Mouse (Mus musculus) G1E (cell line): ENCODE results near the gene Tsacc.

Experiments used
- CTCF ChIP-seq: IDR thresholded peaks from 2 replicates; pipeline ENCODE4 v1.5.1; 2012; ENCODE audit warnings: low read depth, low read length, inconsistent platforms, mixed read lengths
- GATA1 ChIP-seq: IDR thresholded peaks from 2 replicates; pipeline ENCODE4 v1.6.1; 2012; ENCODE audit warnings: borderline replicate concordance, low read length, inconsistent platforms, mixed read lengths

GRCm38 (mm10) chr3:88276121-88276520 lies 20.7 kb downstream of the Tsacc start:
- no peak for TF ChIP-seq CTCF
- TF ChIP-seq GATA1 = no peak
